Mouse (Mus musculus) forebrain, embryonic 11.5 days (tissue): ENCODE measurements around the gene Nelfb. TPM values are rescaled to one million over a fixed set of nuclear protein-coding genes. Genes with fewer than 3 reads are reported as not detected.
"Not testable (repeated sequence)": the region's sequence is repeated elsewhere in the genome, so short reads cannot be mapped to it uniquely, and the experiment has no call there.

Experiments
- ATAC-seq: fragments of 200-750 bp; cut with Nextera tagmentation; replicated peaks from 2 replicates; pipeline ENCODE4 v1.8.0; 2017; ENCODE audit warnings: moderate TSS enrichment; ENCODE audit not compliant: low FRiP score
- DNase-seq: peaks from one replicate; pipeline ENCODE4 v3.0.0-alpha.2; 2017; ENCODE audit warnings: low spot score
- H3K27ac ChIP-seq: fragments of 300-500 bp; sonication (generic); 2 replicates; pipeline ENCODE4 v1.5.1; 2014; ENCODE audit warnings: low read depth, low read length
- H3K27me3 ChIP-seq: fragments of 300-500 bp; sonication (generic); 2 replicates; pipeline ENCODE4 v1.6.1; 2014; ENCODE audit warnings: mild to moderate bottlenecking, low read length, mixed read lengths; ENCODE audit not compliant: control insufficient read depth, insufficient read depth
- H3K36me3 ChIP-seq: fragments of 300-500 bp; sonication (generic); 2 replicates; pipeline ENCODE4 v1.6.1; 2014; ENCODE audit warnings: mild to moderate bottlenecking, low read length, moderate library complexity, mixed read lengths; ENCODE audit not compliant: control insufficient read depth, insufficient read depth
- H3K4me1 ChIP-seq: fragments of 300-500 bp; sonication (generic); replicated peaks from 2 replicates; pipeline ENCODE4 v1.6.1; 2014; ENCODE audit warnings: low read length, mixed read lengths; ENCODE audit not compliant: control insufficient read depth, insufficient read depth
- H3K4me2 ChIP-seq: fragments of 300-500 bp; sonication (generic); 2 replicates; pipeline ENCODE4 v1.6.1; 2014; ENCODE audit warnings: low read depth, mild to moderate bottlenecking, low read length, moderate library complexity, mixed read lengths; ENCODE audit not compliant: severe bottlenecking
- H3K4me3 ChIP-seq: fragments of 300-500 bp; sonication (generic); 2 replicates; pipeline ENCODE4 v1.5.1; 2014; ENCODE audit warnings: low read depth, low read length
- H3K9ac ChIP-seq: fragments of 300-500 bp; sonication (generic); 2 replicates; pipeline ENCODE4 v1.6.1; 2014; ENCODE audit warnings: low read length
- H3K9me3 ChIP-seq: fragments of 300-500 bp; sonication (generic); 2 replicates; pipeline ENCODE4 v1.6.1; 2016; ENCODE audit warnings: low read length, mixed read lengths; ENCODE audit not compliant: control insufficient read depth
- WGBS: fragments of 180-500 bp; shearing (Covaris S2); extraction: QIAGEN DNeasy Blood & Tissue Kit; methylation state at CpG from one replicate; pipeline ENCODE4 v1.1.7; 2014; 5-methylcytosine and 5-hydroxymethylcytosine counted together
- polyA plus RNA-seq: library from polyadenylated mRNA; unstranded; fragments of >200 nt; fragmentation: Nextera tagmentation; extraction: Ambion mirVana; gene quantifications from 2 replicates; pipeline ENCODE4 v1.2.1, GENCODE M21; 2014

Gene Nelfb
- polyA plus RNA-seq: 110 TPM in 2 replicates

DNA sequence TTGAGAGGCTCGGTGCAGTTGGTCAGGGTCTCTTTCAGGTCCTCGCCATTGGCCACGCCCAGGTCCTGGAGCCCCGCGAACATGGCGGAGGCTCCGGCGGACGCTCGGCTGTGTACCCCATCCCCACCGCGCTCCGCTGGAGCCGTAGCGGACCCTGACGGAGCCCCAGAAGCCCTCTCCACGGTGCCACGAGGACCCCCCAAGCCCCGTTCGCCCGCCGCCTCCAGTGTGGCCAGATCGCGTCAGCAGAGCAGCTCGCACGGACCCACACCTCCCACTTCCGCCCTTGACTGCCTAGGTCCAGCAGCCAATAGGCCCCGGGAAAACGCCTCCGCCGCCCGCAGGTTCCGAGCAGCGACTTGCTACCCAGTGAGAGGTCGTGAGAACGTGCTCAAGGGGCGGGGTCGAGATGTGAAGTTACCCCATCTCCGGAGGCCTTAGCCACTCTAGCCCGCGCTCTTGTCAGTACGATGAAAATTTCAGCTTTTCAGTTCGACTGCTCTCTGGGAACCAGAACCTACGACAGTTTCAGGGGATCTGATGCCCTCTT is at the start of gene Nelfb:
Nelfb (minus strand) TSS at position 369 of the 550 bp plus-strand sequence.
- H3K4me3 ChIP-seq: peak within 1 kb of the TSS; percentile 78
- WGBS: under 1% methylated on average over 43 of the region's 44 CpGs
- ATAC-seq: peak; percentile 95
- no peaks in the 10 kb centered on the region for H3K27me3 ChIP-seq
- H3K9me3 ChIP-seq: no peaks in the 10 kb centered on the region
- H3K4me1 ChIP-seq: peaks cover 6% of the 10 kb centered on the region; the same call in 1 of the 2 replicates
- H3K27ac ChIP-seq: peak within 1 kb of the TSS; percentile 57
- no peaks in the 10 kb centered on the region for H3K36me3 ChIP-seq
- DNase-seq: peak; percentile 95
- H3K9ac ChIP-seq: peak within 1 kb of the TSS; percentile 89
- peak within 1 kb of the TSS; percentile 75 for H3K4me2 ChIP-seq

DNA sequence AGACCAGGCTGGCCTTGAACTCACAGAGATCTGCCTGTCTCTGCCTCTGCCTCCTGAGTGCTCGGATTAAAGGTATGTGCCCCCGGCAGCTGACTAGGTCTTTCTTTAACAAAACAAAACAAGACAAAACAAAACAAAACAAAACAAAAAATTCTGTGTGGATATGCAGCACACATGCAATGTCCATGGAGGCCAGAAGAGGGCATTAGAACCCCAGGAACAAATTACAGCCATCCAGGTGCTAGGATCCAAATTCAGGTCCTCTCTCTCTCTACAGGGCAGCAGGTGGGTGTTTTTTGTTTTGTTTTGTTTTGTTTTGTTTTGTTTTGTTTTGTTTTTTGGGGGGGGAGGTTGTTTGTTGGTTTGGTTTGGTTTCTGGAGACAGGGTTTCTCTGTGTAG is 47.6 kb upstream of the Nelfb start:
- H3K4me1 ChIP-seq: peaks cover 22% of the 10 kb centered on the region
- WGBS: 49% methylated on average over 2 of the region's 2 CpGs
- H3K27me3 ChIP-seq: peaks cover 10% of the 10 kb centered on the region
- no peak overlapping the region for H3K4me2 ChIP-seq
- no peak overlapping the region for H3K9ac ChIP-seq
- no peaks in the 10 kb centered on the region for H3K9me3 ChIP-seq
- DNase-seq: no peak
- ATAC-seq: no peak
- no peaks in the 10 kb centered on the region for H3K36me3 ChIP-seq
- no peak overlapping the region for H3K27ac ChIP-seq
- no peak overlapping the region for H3K4me3 ChIP-seq

DNA sequence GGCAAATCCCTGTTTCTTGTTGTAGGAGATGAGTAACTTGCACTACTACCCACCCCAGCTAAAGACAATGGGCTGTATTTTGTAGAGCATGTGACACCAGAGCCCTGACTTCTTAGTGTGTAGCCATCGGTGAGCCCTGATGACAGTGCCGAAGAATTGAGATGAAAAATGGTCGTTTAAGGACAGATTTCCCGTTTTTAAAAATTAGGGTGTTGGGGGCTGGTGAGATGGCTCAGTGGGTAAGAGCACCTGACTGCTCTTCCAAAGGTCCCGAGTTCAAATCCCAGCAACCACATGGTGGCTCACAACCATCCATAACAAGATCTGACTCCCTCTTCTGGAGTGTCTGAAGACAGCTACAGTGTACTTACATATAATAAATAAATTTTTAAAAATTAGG is 46.0 kb upstream of the Nelfb start:
- H3K27ac ChIP-seq, H3K4me2 ChIP-seq, H3K9ac ChIP-seq, H3K27me3 ChIP-seq, H3K9me3 ChIP-seq, H3K36me3 ChIP-seq, DNase-seq, H3K4me3 ChIP-seq, ATAC-seq: not testable (repeated sequence)
- H3K4me1 ChIP-seq: peaks cover 11% of the 10 kb centered on the region
- 89% methylated on average over 5 of the region's 5 CpGs for WGBS

DNA sequence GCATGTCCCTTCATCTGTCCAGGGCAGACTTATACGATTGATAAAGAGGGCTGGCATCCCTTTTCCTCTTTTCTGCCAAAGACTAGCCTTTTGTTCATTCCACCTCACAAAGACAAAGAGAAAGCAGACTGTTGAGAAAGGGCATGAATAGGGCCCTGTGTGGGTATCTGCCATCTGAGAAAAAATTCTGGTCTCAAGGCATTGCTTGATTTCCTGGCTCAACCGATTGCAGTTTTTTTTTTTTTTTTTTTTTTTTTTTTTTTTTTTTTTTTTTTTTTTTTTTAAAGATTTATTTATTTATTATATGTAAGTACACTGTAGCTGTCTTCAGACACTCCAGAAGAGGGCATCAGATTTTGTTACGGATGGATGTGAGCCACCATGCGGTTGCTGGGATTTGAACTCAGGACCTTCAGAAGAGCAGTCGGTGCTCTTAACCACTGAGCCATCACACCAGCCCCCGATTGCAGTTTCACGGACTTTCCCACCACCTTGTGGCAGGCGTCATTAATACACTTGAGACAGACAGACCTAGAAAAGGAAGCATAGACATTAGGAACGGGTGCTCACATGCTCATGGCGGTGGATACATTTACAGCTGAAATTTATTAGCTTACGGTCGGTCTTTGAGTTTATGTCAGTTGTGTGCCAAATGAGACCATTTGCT is 45.3 kb upstream of the Nelfb start:
- not testable (repeated sequence) for H3K9ac ChIP-seq

DNA sequence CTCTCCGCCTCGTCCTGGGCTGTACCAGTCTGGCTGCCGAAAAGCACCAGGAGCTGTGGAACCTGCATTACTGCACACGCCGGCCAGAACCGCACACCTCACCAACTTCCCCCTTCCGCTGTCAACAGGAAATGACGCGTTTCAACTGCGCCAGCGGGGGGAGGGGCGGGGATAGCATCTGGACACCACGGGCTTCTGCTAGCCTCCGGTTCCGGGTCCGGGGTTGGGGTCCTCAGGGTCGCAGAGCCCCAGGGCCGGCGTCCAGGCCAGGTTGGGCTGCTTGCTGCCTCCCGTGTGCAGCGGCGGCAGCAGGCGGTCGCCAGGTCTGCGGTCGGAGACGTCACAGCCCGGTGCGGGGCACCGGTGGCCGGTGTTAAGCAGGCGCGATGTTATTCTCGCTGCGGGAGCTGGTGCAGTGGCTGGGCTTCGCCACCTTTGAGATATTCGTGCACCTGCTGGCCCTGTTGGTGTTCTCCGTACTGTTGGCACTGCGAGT is 44.0 kb upstream of the Nelfb start, which contains the start of gene Tmem203:
Tmem203 (plus strand) TSS at position 156 of the 496 bp plus-strand sequence.
- Histone ChIP-seq H3K4me2 (peak within 1 kb of the TSS; percentile 95), H3K4me1 (peaks cover 11% of the 10 kb centered on the region), H3K9ac (peak within 1 kb of the TSS; percentile 83), H3K27me3 (no peaks in the 10 kb centered on the region), H3K9me3 (no peaks in the 10 kb centered on the region), H3K4me3 (peak within 1 kb of the TSS; percentile 97), H3K36me3 (no peaks in the 10 kb centered on the region), H3K27ac (peak within 1 kb of the TSS; percentile 37)
- under 1% methylated on average over 39 of the region's 39 CpGs for WGBS
- DNase-seq (peak; percentile 97), ATAC-seq (peak; percentile 94)

More for the DNA sequence above, 45.3 kb upstream of the Nelfb start:
- not testable (repeated sequence) for H3K36me3 ChIP-seq, DNase-seq, ATAC-seq, H3K27ac ChIP-seq, H3K27me3 ChIP-seq, H3K9me3 ChIP-seq
- peak overlapping the region; percentile 95; the same call in 1 of the 2 replicates for H3K4me2 ChIP-seq
- peaks cover 11% of the 10 kb centered on the region for H3K4me1 ChIP-seq
- peak overlapping the region; percentile 97 for H3K4me3 ChIP-seq
- WGBS: 63% methylated on average over 10 of the region's 12 CpGs

DNA sequence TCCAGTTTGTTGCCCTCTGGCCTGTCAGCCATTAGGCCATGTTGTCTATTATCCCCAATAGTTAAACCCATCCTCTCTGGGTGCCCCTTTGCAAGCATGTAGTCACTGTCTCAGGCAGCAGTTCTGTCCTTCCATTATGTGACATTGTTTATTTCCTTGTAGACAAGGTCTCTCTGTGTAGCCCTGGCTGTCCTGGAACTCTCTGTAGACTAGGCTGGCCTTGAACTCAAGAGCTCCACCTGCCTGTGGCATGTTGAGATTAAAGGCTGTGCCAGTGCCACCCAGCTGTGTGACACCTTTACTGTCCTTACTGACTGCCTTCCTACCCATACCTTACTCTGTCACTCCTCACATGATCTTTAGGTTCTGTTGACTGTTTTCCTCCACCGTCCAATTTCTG is 41.0 kb upstream of the Nelfb start:
- Histone ChIP-seq H3K4me3 (no peak overlapping the region), H3K27me3 (no peaks in the 10 kb centered on the region), H3K9me3 (no peaks in the 10 kb centered on the region), H3K4me2 (no peak overlapping the region), H3K27ac (no peak overlapping the region), H3K9ac (no peak overlapping the region), H3K36me3 (peaks cover 3% of the 10 kb centered on the region; the same call in 1 of the 2 replicates), H3K4me1 (peaks cover 11% of the 10 kb centered on the region)
- WGBS: 85% methylated on average over 1 of the region's 1 CpGs
- ATAC-seq (no peak), DNase-seq (no peak)

DNA sequence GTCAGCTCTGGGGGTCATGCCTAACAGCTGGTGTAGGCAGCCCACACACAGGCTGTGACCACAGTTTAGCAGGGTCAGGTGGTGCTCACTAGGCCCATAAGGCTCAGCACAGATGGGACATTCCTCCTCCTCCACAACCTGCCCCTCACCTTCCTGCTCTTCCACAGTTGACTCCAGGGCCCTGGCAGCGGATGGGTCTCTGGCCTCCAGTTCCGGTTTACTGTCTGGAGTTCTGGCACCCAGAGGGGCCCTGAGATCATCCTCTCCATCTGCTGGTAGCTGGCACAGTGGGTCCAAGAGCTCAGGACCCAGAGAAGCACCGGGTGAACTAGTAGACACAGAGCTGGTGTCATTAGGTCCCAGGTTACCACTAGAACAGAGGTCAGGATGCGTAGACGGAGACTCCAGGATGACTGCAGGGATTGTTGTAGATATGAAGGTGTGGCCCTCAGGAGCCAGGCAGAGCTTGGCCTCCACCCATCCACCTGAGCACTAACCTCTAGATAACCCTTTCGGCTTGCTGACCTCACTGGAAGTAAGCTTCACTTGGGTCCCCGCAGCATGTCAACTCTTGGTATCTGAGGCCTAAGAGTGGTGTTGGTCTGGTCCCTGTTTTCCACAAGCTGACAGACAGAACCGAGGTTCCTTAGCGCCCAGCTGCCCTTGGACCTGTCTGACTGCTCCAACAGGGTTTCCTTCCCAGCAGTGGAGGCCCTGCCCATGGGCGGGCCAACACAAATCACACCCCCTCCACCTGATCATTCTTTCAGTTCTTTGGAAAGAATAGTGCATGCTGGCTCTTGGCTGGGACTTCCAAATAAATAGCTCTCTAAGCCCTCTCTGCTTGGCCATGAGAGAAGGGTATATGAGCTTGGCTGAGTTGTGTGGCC is 35.1 kb upstream of the Nelfb start, which contains the start of gene AL732309.1:
AL732309.1 (minus strand) TSS at position 681 of the 890 bp plus-strand sequence.
- DNase-seq (no peak), ATAC-seq (no peak)
- Histone ChIP-seq H3K27ac (no peak within 1 kb of the TSS), H3K4me1 (no peaks in the 10 kb centered on the region; the same call in 1 of the 2 replicates), H3K4me2 (no peak within 1 kb of the TSS), H3K36me3 (peaks cover 3% of the 10 kb centered on the region; the same call in 1 of the 2 replicates), H3K9me3 (no peaks in the 10 kb centered on the region), H3K4me3 (no peak within 1 kb of the TSS), H3K27me3 (peaks cover 3% of the 10 kb centered on the region; the same call in 1 of the 2 replicates), H3K9ac (no peak within 1 kb of the TSS)
- WGBS: 90% methylated on average over 10 of the region's 10 CpGs

DNA sequence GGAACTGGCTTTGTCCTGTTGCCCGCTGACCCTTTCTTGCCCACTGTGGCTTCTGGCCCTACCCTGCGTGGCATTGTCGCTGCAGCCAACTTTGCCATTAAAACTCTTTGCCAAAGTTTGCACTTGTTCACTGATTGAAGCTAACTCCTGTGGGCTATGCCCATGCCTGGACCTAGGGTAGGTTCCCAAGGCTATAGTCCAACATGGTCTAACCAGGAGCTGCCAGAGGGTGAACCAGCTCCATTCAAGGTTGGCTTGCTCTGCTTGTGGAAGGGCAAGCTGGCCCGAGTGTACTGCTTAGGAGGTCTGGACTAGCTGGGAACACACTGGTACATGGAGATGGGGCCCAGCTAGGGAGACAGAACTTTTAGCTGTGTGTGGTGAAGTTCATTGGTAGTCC is 32.9 kb upstream of the Nelfb start:
- Histone ChIP-seq H3K27ac (no peak overlapping the region), H3K4me3 (no peak overlapping the region), H3K9me3 (no peaks in the 10 kb centered on the region), H3K27me3 (peaks cover 6% of the 10 kb centered on the region; the same call in 1 of the 2 replicates), H3K4me1 (no peaks in the 10 kb centered on the region; the same call in 1 of the 2 replicates), H3K4me2 (no peak overlapping the region), H3K9ac (no peak overlapping the region), H3K36me3 (no peaks in the 10 kb centered on the region; the same call in 1 of the 2 replicates)
- 94% methylated on average over 4 of the region's 4 CpGs for WGBS
- no peak for DNase-seq
- no peak for ATAC-seq
